Mouse (Mus musculus): ENCODE data around the gene Itgb1. TPM values are rescaled to one million over a fixed set of nuclear protein-coding genes. Genes with fewer than 3 reads are reported as not detected.

Gene Itgb1
- polyA plus RNA-seq, 1 experiment from 2014 or later: 246 TPM

DNA sequence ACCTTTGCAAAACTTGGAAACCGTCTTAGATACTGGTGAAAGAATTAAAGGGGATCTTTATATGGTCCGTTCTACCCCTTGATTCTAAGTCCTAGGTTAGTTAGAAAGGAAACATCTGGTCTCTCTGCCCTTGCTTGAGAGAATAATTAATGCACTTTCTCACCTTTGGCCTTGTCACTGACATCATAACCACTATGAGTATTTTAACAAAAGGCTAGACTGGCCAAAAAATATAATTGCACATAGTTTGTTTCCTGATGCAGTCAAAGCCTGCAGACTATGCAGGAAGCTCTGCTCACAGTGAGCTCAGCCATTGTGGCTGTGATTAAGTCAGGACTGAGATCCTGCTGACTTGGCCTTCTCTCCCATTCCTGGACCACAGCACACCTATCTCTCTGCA lies 22.3 kb upstream of the Itgb1 start:
- 42% methylated on average over 2 of the region's 2 CpGs for WGBS
- Histone ChIP-seq H3K27ac (replicated peaks) (no peak overlapping the region), H3K4me2 (replicated peaks; ENCODE audit: low read depth) (no peak overlapping the region), H3K4me3 (ENCODE audit: low read depth, low read length) (no peak overlapping the region), H3K36me3 (ENCODE audit: control insufficient read depth, insufficient read depth, low read length) (no peaks in the 10 kb centered on the region), H3K27me3 (ENCODE audit: control insufficient read depth, insufficient read depth, low read length) (no peaks in the 10 kb centered on the region), H3K4me1 (replicated peaks; ENCODE audit: control insufficient read depth, insufficient read depth) (no peaks in the 10 kb centered on the region), H3K9ac (ENCODE audit: low read length) (no peak overlapping the region), H3K9me3 (ENCODE audit: control insufficient read depth, low read length) (no peaks in the 10 kb centered on the region)
- no peak for TF ChIP-seq EP300 (optimal IDR thresholded peaks at IDR 0.05)
- no peak for TF ChIP-seq CTCF (IDR thresholded peaks at IDR 0.05; ENCODE audit: low read depth)
- DNase-seq (ENCODE audit: low spot score) (no peak), ATAC-seq (ENCODE audit: low FRiP score, low TSS enrichment) (no peak)

DNA sequence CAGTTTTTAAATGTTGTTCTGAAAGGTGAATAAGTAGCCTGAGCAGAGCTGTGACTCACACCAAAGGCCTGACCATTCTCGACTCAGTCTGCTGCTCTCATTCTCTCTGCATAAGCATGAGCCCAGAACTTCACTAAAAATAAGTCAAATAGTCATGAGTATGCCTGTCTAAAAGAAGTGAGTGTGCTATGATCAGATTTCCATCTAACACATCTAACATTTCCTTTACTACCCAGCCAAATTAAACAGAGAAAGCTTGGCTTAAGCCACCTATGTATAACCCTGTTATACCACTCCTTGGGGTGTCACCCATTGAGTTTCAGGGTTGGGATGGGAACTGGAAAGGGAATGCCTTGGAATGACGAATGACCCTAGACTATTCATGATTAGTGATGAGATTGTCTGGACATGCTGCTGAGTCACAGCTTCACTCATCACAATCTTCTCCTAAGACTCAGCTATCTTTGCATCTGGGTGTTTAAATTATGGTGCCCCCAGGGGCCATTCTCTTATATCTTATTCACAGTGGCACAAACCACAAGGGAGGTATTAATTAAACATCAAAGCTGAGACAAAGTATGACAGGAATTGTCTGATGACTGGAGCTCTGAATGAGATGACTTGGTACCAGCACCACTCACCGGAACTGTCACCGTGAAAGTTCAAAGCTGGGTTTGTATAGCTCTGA lies 18.7 kb upstream of the Itgb1 start:
- H3K4me2 ChIP-seq (replicated peaks; ENCODE audit: low read depth): no peak overlapping the region
- H3K27me3 ChIP-seq (ENCODE audit: control insufficient read depth, insufficient read depth, low read length): no peaks in the 10 kb centered on the region
- H3K9me3 ChIP-seq (ENCODE audit: control insufficient read depth, low read length): no peaks in the 10 kb centered on the region
- no peaks in the 10 kb centered on the region for H3K4me1 ChIP-seq (replicated peaks; ENCODE audit: control insufficient read depth, insufficient read depth)
- ATAC-seq (ENCODE audit: low FRiP score, low TSS enrichment) (no peak), DNase-seq (ENCODE audit: low spot score) (no peak)
- no peak overlapping the region for H3K9ac ChIP-seq (ENCODE audit: low read length)
- WGBS: 71% methylated on average over 4 of the region's 4 CpGs
- no peaks in the 10 kb centered on the region for H3K36me3 ChIP-seq (ENCODE audit: control insufficient read depth, insufficient read depth, low read length)
- H3K4me3 ChIP-seq (ENCODE audit: low read depth, low read length): no peak overlapping the region
- TF ChIP-seq EP300 (optimal IDR thresholded peaks at IDR 0.05) (no peak), CTCF (IDR thresholded peaks at IDR 0.05; ENCODE audit: low read depth) (no peak)
- H3K27ac ChIP-seq (replicated peaks): no peak overlapping the region

DNA sequence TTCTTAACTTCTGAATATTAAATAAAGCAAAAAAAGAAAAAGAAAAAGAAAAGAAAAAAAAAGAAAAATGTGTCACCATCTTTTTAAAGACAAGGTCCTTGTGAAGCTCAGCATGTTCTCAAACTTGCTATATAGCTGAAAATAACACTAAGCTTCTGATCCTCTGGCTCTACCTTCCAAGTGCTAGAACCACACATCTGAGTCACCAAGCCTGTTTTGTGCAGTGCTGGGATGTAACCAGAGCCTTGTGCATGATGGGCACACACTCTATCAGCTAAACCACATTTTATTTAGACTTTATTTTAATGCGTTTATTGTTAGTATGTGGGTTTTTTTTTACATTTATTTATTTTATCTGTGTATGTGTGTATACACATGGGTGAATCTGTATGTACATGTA lies 13.6 kb upstream of the Itgb1 start:
- no peaks in the 10 kb centered on the region for H3K36me3 ChIP-seq (ENCODE audit: control insufficient read depth, insufficient read depth, low read length)
- H3K9ac ChIP-seq (ENCODE audit: low read length): no peak overlapping the region
- TF ChIP-seq CTCF (IDR thresholded peaks at IDR 0.05; ENCODE audit: low read depth) (no peak), EP300 (optimal IDR thresholded peaks at IDR 0.05) (no peak)
- no peak overlapping the region for H3K27ac ChIP-seq (replicated peaks)
- WGBS: 93% methylated on average over 1 of the region's 1 CpGs
- no peak for DNase-seq (ENCODE audit: low spot score)
- no peaks in the 10 kb centered on the region for H3K9me3 ChIP-seq (ENCODE audit: control insufficient read depth, low read length)
- H3K27me3 ChIP-seq (ENCODE audit: control insufficient read depth, insufficient read depth, low read length): no peaks in the 10 kb centered on the region
- no peaks in the 10 kb centered on the region for H3K4me1 ChIP-seq (replicated peaks; ENCODE audit: control insufficient read depth, insufficient read depth)
- no peak overlapping the region for H3K4me3 ChIP-seq (ENCODE audit: low read depth, low read length)
- no peak for ATAC-seq (ENCODE audit: low FRiP score, low TSS enrichment)
- H3K4me2 ChIP-seq (replicated peaks; ENCODE audit: low read depth): no peak overlapping the region

DNA sequence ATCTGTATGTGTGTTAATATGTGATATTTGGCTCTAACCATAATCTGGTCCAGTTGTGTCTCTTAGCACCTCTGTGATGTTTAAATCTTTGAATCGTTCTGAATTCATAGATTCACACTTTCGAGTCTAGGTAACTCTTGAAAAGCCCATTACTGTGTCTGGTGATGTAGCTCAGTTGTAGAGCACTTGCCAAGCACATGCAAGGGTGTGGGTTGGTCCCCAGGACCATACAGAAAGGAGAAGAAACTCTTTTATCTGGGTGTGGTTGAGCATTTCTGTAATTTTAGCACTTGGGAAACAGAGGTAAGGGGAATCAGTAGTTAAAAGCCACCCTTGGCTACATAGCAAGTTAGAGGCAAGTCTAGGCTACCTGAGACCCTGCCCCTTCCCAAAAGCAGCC lies 13.0 kb upstream of the Itgb1 start:
- WGBS: 83% methylated on average over 2 of the region's 2 CpGs

DNA sequence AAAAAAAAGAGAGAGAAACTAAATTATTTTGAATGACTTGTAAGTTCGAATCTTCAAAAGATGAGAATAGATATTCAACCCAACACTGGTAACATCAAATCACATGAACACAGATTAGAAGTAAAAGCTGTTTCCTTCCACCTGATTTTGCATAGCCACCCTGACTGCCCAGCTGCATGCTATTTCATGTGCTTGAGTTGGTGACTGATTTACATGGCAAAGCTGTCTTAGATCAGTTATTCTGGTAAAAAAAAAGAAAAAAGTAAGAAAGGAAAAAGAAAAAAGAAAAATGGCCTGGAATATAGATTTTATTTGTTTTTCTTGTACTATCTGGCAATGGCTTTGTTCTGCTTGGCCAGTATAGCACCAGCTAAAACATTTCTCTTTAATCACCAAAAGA lies 12.5 kb upstream of the Itgb1 start:
- ATAC-seq (ENCODE audit: low FRiP score, low TSS enrichment) (no peak), DNase-seq (ENCODE audit: low spot score) (no peak)
- Histone ChIP-seq H3K27ac (replicated peaks) (no peak overlapping the region), H3K36me3 (ENCODE audit: control insufficient read depth, insufficient read depth, low read length) (no peaks in the 10 kb centered on the region), H3K4me2 (replicated peaks; ENCODE audit: low read depth) (no peak overlapping the region), H3K27me3 (ENCODE audit: control insufficient read depth, insufficient read depth, low read length) (no peaks in the 10 kb centered on the region), H3K9me3 (ENCODE audit: control insufficient read depth, low read length) (no peaks in the 10 kb centered on the region), H3K9ac (ENCODE audit: low read length) (no peak overlapping the region), H3K4me3 (ENCODE audit: low read depth, low read length) (no peak overlapping the region), H3K4me1 (replicated peaks; ENCODE audit: control insufficient read depth, insufficient read depth) (no peaks in the 10 kb centered on the region)
- WGBS: 74% methylated on average over 1 of the region's 1 CpGs
- TF ChIP-seq EP300 (optimal IDR thresholded peaks at IDR 0.05) (no peak), CTCF (IDR thresholded peaks at IDR 0.05; ENCODE audit: low read depth) (no peak)

More for the DNA sequence above, 13.0 kb upstream of the Itgb1 start:
- Histone ChIP-seq H3K27ac (replicated peaks) (no peak overlapping the region), H3K4me1 (replicated peaks; ENCODE audit: control insufficient read depth, insufficient read depth) (no peaks in the 10 kb centered on the region), H3K9ac (ENCODE audit: low read length) (no peak overlapping the region), H3K9me3 (ENCODE audit: control insufficient read depth, low read length) (no peaks in the 10 kb centered on the region), H3K36me3 (ENCODE audit: control insufficient read depth, insufficient read depth, low read length) (no peaks in the 10 kb centered on the region), H3K4me2 (replicated peaks; ENCODE audit: low read depth) (no peak overlapping the region), H3K27me3 (ENCODE audit: control insufficient read depth, insufficient read depth, low read length) (no peaks in the 10 kb centered on the region), H3K4me3 (ENCODE audit: low read depth, low read length) (no peak overlapping the region)
- no peak for DNase-seq (ENCODE audit: low spot score)
- ATAC-seq (ENCODE audit: low FRiP score, low TSS enrichment): no peak
- TF ChIP-seq EP300 (optimal IDR thresholded peaks at IDR 0.05) (no peak), CTCF (IDR thresholded peaks at IDR 0.05; ENCODE audit: low read depth) (no peak)

DNA sequence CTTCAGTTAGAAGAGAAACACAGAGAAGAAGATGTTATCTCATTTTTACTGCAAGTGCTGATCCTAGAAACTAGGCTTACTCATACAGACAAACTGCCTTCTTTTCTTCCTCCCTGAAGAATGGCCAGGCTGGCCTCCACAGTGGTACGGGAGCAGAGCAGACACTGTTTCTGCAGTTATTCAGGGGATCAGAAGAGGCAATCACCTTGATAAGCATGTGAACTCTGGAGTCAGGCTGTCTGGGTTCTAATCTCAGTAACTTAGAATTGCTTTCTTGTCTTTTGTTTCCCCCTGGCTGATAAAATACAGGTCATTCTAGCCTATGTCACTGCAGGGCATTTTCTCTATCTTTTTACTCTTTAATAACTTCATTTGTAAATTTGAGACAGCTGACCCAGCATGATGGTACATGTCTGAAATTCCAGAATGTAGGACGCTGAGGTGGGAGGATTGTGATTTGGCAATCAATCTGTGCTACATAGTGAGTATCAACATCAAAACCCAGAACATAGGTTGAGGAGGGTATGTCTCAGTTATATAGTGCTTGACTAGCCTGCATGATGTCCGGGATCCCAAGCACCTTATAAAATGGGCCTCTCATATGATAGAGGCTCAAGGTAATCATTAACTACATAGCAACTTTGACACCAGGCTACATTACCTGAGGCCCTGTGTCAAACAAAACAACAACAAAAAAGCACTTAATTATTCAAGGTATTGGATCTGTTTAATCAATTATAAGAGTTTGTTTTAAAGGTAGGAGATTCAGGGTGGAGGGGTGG lies 9.4 kb upstream of the Itgb1 start:
- Histone ChIP-seq H3K27ac (replicated peaks) (no peak overlapping the region), H3K4me1 (replicated peaks; ENCODE audit: control insufficient read depth, insufficient read depth) (peaks cover 4% of the 10 kb centered on the region; the same call in 1 of the 2 replicates), H3K9me3 (ENCODE audit: control insufficient read depth, low read length) (no peaks in the 10 kb centered on the region), H3K4me2 (replicated peaks; ENCODE audit: low read depth) (no peak overlapping the region), H3K9ac (ENCODE audit: low read length) (no peak overlapping the region), H3K36me3 (ENCODE audit: control insufficient read depth, insufficient read depth, low read length) (no peaks in the 10 kb centered on the region), H3K4me3 (ENCODE audit: low read depth, low read length) (no peak overlapping the region), H3K27me3 (ENCODE audit: control insufficient read depth, insufficient read depth, low read length) (no peaks in the 10 kb centered on the region)
- DNase-seq (ENCODE audit: low spot score) (no peak), ATAC-seq (ENCODE audit: low FRiP score, low TSS enrichment) (no peak)
- 71% methylated on average over 3 of the region's 3 CpGs for WGBS
- TF ChIP-seq EP300 (optimal IDR thresholded peaks at IDR 0.05) (no peak), CTCF (IDR thresholded peaks at IDR 0.05; ENCODE audit: low read depth) (no peak)

All from stomach, postnatal 0 days (tissue).